Mouse (Mus musculus) heart, embryonic 11.5 days (tissue): ENCODE measurements around the gene Gzmm. TPM values are rescaled to one million over a fixed set of nuclear protein-coding genes. Genes with fewer than 3 reads are reported as not detected.

Experiments used
- ATAC-seq: fragments of 200-750 bp; cut with Nextera tagmentation; replicated peaks from 2 replicates; pipeline ENCODE4 v1.8.0; 2017; ENCODE audit warnings: moderate library complexity; ENCODE audit not compliant: insufficient number of reproducible peaks, low FRiP score, low TSS enrichment
- H3K27ac ChIP-seq: fragments of 300-500 bp; sonication (generic); 2 replicates; pipeline ENCODE4 v1.5.1; 2014; ENCODE audit warnings: mild to moderate bottlenecking, low read depth, low read length
- H3K27me3 ChIP-seq: fragments of 300-500 bp; sonication (generic); 2 replicates; pipeline ENCODE4 v1.6.1; 2014; ENCODE audit warnings: mild to moderate bottlenecking, low read length, mixed read lengths; ENCODE audit not compliant: control insufficient read depth, insufficient read depth
- H3K36me3 ChIP-seq: fragments of 300-500 bp; sonication (generic); 2 replicates; pipeline ENCODE4 v1.6.1; 2014; ENCODE audit warnings: mild to moderate bottlenecking, low read length, moderate library complexity, mixed read lengths; ENCODE audit not compliant: control insufficient read depth, insufficient read depth
- H3K4me1 ChIP-seq: fragments of 300-500 bp; sonication (generic); 2 replicates; pipeline ENCODE4 v1.6.1; 2014; ENCODE audit warnings: low read length; ENCODE audit not compliant: control insufficient read depth, insufficient read depth
- H3K4me2 ChIP-seq: fragments of 300-500 bp; sonication (generic); 2 replicates; pipeline ENCODE4 v1.6.1; 2014; ENCODE audit warnings: mild to moderate bottlenecking, moderate library complexity
- H3K4me3 ChIP-seq: fragments of 300-500 bp; sonication (generic); 2 replicates; pipeline ENCODE4 v1.5.1; 2014; ENCODE audit warnings: low read depth, low read length
- H3K9ac ChIP-seq: fragments of 300-500 bp; sonication (generic); 2 replicates; pipeline ENCODE4 v1.6.1; 2014; ENCODE audit warnings: mild to moderate bottlenecking, low read depth, low read length, moderate library complexity
- H3K9me3 ChIP-seq: fragments of 300-500 bp; sonication (generic); replicated peaks from 2 replicates; pipeline ENCODE4 v1.6.1; 2016; ENCODE audit warnings: low read length; ENCODE audit not compliant: control insufficient read depth
- WGBS: fragments of 180-500 bp; shearing (Covaris S2); extraction: QIAGEN DNeasy Blood & Tissue Kit; methylation state at CpG from one replicate; pipeline ENCODE4 v1.1.7; 2014; ENCODE audit not compliant: insufficient replicate concordance; 5-methylcytosine and 5-hydroxymethylcytosine counted together
- polyA plus RNA-seq: library from polyadenylated mRNA; unstranded; fragments of >200 nt; fragmentation: Nextera tagmentation; extraction: Ambion mirVana; gene quantifications from 2 replicates; pipeline ENCODE4 v1.2.1, GENCODE M21; 2014

The Gzmm gene
- polyA plus RNA-seq, 1 experiment from 2014 or later: 0.40 TPM

- WGBS: 71% methylated on average over 15 of the region's 15 CpGs
- Histone ChIP-seq H3K9ac (no peak overlapping the region), H3K4me2 (no peak overlapping the region), H3K9me3 (peaks cover 31% of the 10 kb centered on the region), H3K27me3 (peaks cover 24% of the 10 kb centered on the region), H3K4me3 (no peak overlapping the region), H3K4me1 (peaks cover 3% of the 10 kb centered on the region; the same call in 1 of the 2 replicates), H3K27ac (no peak overlapping the region), H3K36me3 (peaks cover 37% of the 10 kb centered on the region)
- ATAC-seq: no peak
Observed at GRCm38 (mm10) chr10:79733847-79734246, 45.0 kb downstream of the Gzmm start.

DNA sequence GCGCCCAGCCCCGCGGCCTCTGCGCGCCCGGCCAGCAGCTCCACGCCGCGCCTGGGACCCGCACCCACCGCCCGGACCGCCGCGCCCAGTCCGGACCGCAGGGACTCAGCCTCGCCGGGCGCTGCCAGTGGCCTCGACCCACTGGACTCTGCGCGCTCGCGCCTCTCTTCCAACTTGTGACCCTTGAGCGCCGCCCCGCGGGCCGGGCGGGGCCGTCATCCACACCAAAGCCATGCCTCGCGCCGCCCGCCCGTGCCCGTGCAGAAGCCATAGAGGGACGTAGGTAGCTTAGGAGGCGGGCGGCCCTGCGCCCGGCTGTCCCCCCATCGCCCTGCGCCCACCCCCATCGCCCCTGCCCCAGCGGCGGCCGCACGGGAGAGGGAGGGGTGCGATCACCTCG is 46.5 kb downstream of the Gzmm start:
- peaks cover 24% of the 10 kb centered on the region for H3K27me3 ChIP-seq
- 27% methylated on average over 46 of the region's 52 CpGs for WGBS
- 0 out of 2 replicates have a peak overlapping the region, but pooled peaks have one; percentile 12 for H3K4me3 ChIP-seq
- H3K27ac ChIP-seq: no peak overlapping the region
- H3K4me1 ChIP-seq: peaks cover 3% of the 10 kb centered on the region; the same call in 1 of the 2 replicates
- H3K9me3 ChIP-seq: peaks cover 47% of the 10 kb centered on the region
- no peak for ATAC-seq
- peak overlapping the region; percentile 43 for H3K4me2 ChIP-seq
- H3K36me3 ChIP-seq: peaks cover 52% of the 10 kb centered on the region
- H3K9ac ChIP-seq: 0 out of 2 replicates have a peak overlapping the region, but pooled peaks have one; percentile 34

- peaks cover 58% of the 10 kb centered on the region for H3K9me3 ChIP-seq
- 90% methylated on average over 14 of the region's 14 CpGs for WGBS
- H3K4me3 ChIP-seq: no peak overlapping the region
- H3K27me3 ChIP-seq: peaks cover 24% of the 10 kb centered on the region
- no peak overlapping the region for H3K27ac ChIP-seq
- H3K4me2 ChIP-seq: no peak overlapping the region
- no peak for ATAC-seq
- peaks cover 66% of the 10 kb centered on the region for H3K36me3 ChIP-seq
- H3K9ac ChIP-seq: no peak overlapping the region
- peaks cover 3% of the 10 kb centered on the region; the same call in 1 of the 2 replicates for H3K4me1 ChIP-seq
Observed at GRCm38 (mm10) chr10:79736706-79737105, 47.9 kb downstream of the Gzmm start.

GRCm38 (mm10) chr10:79738259-79738658 is 49.4 kb downstream of the Gzmm start:
- Histone ChIP-seq H3K4me1 (peaks cover 3% of the 10 kb centered on the region; the same call in 1 of the 2 replicates), H3K27me3 (peaks cover 24% of the 10 kb centered on the region), H3K9ac (no peak overlapping the region), H3K36me3 (peaks cover 78% of the 10 kb centered on the region), H3K4me2 (no peak overlapping the region), H3K9me3 (peaks cover 58% of the 10 kb centered on the region), H3K4me3 (no peak overlapping the region), H3K27ac (no peak overlapping the region)
- 93% methylated on average over 10 of the region's 10 CpGs for WGBS
- no peak for ATAC-seq

- Histone ChIP-seq H3K9me3 (peaks cover 58% of the 10 kb centered on the region), H3K4me1 (peaks cover 3% of the 10 kb centered on the region; the same call in 1 of the 2 replicates), H3K4me2 (no peak overlapping the region), H3K36me3 (peaks cover 79% of the 10 kb centered on the region), H3K27ac (no peak overlapping the region), H3K9ac (no peak overlapping the region), H3K27me3 (peaks cover 24% of the 10 kb centered on the region), H3K4me3 (no peak overlapping the region)
- no peak for ATAC-seq
- 96% methylated on average over 28 of the region's 28 CpGs for WGBS
Observed at GRCm38 (mm10) chr10:79739234-79739633, 50.4 kb downstream of the Gzmm start.

- no peak overlapping the region for H3K9ac ChIP-seq
- H3K27me3 ChIP-seq: peaks cover 10% of the 10 kb centered on the region
- 0 out of 2 replicates have a peak overlapping the region, but pooled peaks have one; percentile 8 for H3K4me3 ChIP-seq
- ATAC-seq: no peak
- no peak overlapping the region for H3K4me2 ChIP-seq
- 75% methylated on average over 11 of the region's 11 CpGs for WGBS
- H3K9me3 ChIP-seq: peaks cover 51% of the 10 kb centered on the region
- H3K36me3 ChIP-seq: peaks cover 75% of the 10 kb centered on the region
- H3K4me1 ChIP-seq: peaks cover 7% of the 10 kb centered on the region
- H3K27ac ChIP-seq: no peak overlapping the region
Observed at GRCm38 (mm10) chr10:79740863-79741262, 52.0 kb downstream of the Gzmm start.

GRCm38 (mm10) chr10:79743161-79743560 is 54.3 kb downstream of the Gzmm start:
- H3K9ac ChIP-seq: no peak overlapping the region
- peaks cover 52% of the 10 kb centered on the region for H3K36me3 ChIP-seq
- H3K4me1 ChIP-seq: peaks cover 7% of the 10 kb centered on the region
- no peak overlapping the region for H3K4me2 ChIP-seq
- H3K27ac ChIP-seq: no peak overlapping the region
- ATAC-seq: no peak
- 88% methylated on average over 11 of the region's 11 CpGs for WGBS
- no peak overlapping the region for H3K4me3 ChIP-seq
- H3K27me3 ChIP-seq: no peaks in the 10 kb centered on the region
- peaks cover 33% of the 10 kb centered on the region for H3K9me3 ChIP-seq

GRCm38 (mm10) chr10:79743650-79744365 is 55.0 kb downstream of the Gzmm start:
- WGBS: 95% methylated on average over 15 of the region's 15 CpGs

More at GRCm38 (mm10) chr10:79743650-79744365, 55.0 kb downstream of the Gzmm start:
- Histone ChIP-seq H3K4me2 (no peak overlapping the region), H3K36me3 (peaks cover 45% of the 10 kb centered on the region), H3K9me3 (peaks cover 27% of the 10 kb centered on the region), H3K27ac (no peak overlapping the region), H3K9ac (no peak overlapping the region), H3K4me3 (no peak overlapping the region), H3K4me1 (peaks cover 7% of the 10 kb centered on the region), H3K27me3 (no peaks in the 10 kb centered on the region)
- ATAC-seq: no peak
